Mouse (Mus musculus): ENCODE measurements around the gene Galt.

DNA sequence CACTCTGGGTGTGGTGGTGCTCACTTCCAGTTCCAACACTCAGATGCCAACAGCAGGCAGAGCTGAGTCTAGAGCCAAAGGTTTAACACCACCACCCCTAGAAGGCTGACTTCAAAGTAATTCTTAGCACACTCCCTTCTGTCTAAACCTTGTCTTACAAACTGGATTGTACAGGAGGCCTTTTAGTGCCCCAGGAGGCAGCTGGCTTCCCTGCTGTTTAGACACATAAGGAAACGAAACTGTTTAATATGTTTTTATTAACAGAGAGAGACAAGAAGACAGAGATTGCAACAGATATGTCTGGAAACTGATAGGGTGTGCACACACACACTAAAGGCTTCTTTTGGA lies 16.8 kb upstream of the Galt start:
- no peak for TF ChIP-seq CTCF (conservative IDR thresholded peaks at IDR 0.05; ENCODE audit: low read length)
- no peak for TF ChIP-seq POU5F1 (IDR thresholded peaks at IDR 0.05; ENCODE audit: borderline replicate concordance, low read length)
